Mouse (Mus musculus): ENCODE measurements at regions not wholly inside any gene's neighbourhood (a gene's known extent, or its start where the extent isn't known, plus 50 kb on each side); places are given as distances from the start of the nearest gene placed in this dataset.

DNA sequence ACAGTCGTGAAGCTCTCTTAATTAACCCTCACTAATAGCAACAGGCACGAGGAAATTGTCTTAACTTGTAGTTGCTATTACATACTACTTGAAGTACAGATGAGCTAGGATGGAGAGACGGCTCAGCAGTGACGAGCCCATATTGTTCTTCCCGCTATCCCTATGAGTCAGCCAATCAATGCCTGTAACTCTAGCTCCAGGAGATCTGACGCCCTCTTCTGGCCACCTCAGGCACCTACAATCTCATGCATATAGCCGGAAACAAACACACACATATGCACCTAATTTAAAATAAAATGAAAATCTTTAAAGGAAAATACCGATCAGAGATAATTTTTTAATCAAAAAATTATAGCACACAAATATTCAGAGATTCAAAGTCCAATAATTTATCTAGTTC is 125.3 kb upstream of the Fn1 start:
- no peak for TF ChIP-seq CTCF (IDR thresholded peaks at IDR 0.05; ENCODE audit: borderline replicate concordance, insufficient read depth, low read depth, low read length)
- no peak for TF ChIP-seq POLR2A (IDR thresholded peaks at IDR 0.05; ENCODE audit: borderline replicate concordance, insufficient read depth, low read length)
